Mouse (Mus musculus) forebrain, embryonic 11.5 days (tissue): ENCODE measurements around the gene Irak4. TPM values are rescaled to one million over a fixed set of nuclear protein-coding genes. Genes with fewer than 3 reads are reported as not detected.
A peak's percentile ranks its signal among the peaks of the same experiment; 100 is the strongest.

Source experiments
- ATAC-seq: fragments of 200-750 bp; cut with Nextera tagmentation; replicated peaks from 2 replicates; pipeline ENCODE4 v1.8.0; 2017; ENCODE audit warnings: moderate TSS enrichment; ENCODE audit not compliant: low FRiP score
- DNase-seq: peaks from one replicate; pipeline ENCODE4 v3.0.0-alpha.2; 2017; ENCODE audit warnings: low spot score
- H3K27ac ChIP-seq: fragments of 300-500 bp; sonication (generic); 2 replicates; pipeline ENCODE4 v1.5.1; 2014; ENCODE audit warnings: low read depth, low read length
- H3K27me3 ChIP-seq: fragments of 300-500 bp; sonication (generic); 2 replicates; pipeline ENCODE4 v1.6.1; 2014; ENCODE audit warnings: mild to moderate bottlenecking, low read length, mixed read lengths; ENCODE audit not compliant: control insufficient read depth, insufficient read depth
- H3K36me3 ChIP-seq: fragments of 300-500 bp; sonication (generic); 2 replicates; pipeline ENCODE4 v1.6.1; 2014; ENCODE audit warnings: mild to moderate bottlenecking, low read length, moderate library complexity, mixed read lengths; ENCODE audit not compliant: control insufficient read depth, insufficient read depth
- H3K4me1 ChIP-seq: fragments of 300-500 bp; sonication (generic); replicated peaks from 2 replicates; pipeline ENCODE4 v1.6.1; 2014; ENCODE audit warnings: low read length, mixed read lengths; ENCODE audit not compliant: control insufficient read depth, insufficient read depth
- H3K4me2 ChIP-seq: fragments of 300-500 bp; sonication (generic); 2 replicates; pipeline ENCODE4 v1.6.1; 2014; ENCODE audit warnings: low read depth, mild to moderate bottlenecking, low read length, moderate library complexity, mixed read lengths; ENCODE audit not compliant: severe bottlenecking
- H3K4me3 ChIP-seq: fragments of 300-500 bp; sonication (generic); 2 replicates; pipeline ENCODE4 v1.5.1; 2014; ENCODE audit warnings: low read depth, low read length
- H3K9ac ChIP-seq: fragments of 300-500 bp; sonication (generic); 2 replicates; pipeline ENCODE4 v1.6.1; 2014; ENCODE audit warnings: low read length
- H3K9me3 ChIP-seq: fragments of 300-500 bp; sonication (generic); 2 replicates; pipeline ENCODE4 v1.6.1; 2016; ENCODE audit warnings: low read length, mixed read lengths; ENCODE audit not compliant: control insufficient read depth
- WGBS: fragments of 180-500 bp; shearing (Covaris S2); extraction: QIAGEN DNeasy Blood & Tissue Kit; methylation state at CpG from one replicate; pipeline ENCODE4 v1.1.7; 2014; 5-methylcytosine and 5-hydroxymethylcytosine counted together
- polyA plus RNA-seq: library from polyadenylated mRNA; unstranded; fragments of >200 nt; fragmentation: Nextera tagmentation; extraction: Ambion mirVana; gene quantifications from 2 replicates; pipeline ENCODE4 v1.2.1, GENCODE M21; 2014

Gene Irak4
- polyA plus RNA-seq, 1 experiment from 2014 or later = 3.8 TPM

GRCm38 (mm10) chr15:94628463-94628829, 85.0 kb downstream of the Irak4 start:
- Histone ChIP-seq H3K9me3 (no peaks in the 10 kb centered on the region), H3K9ac (peak overlapping the region; percentile 64; the same call in 1 of the 2 replicates), H3K4me3 (peak overlapping the region; percentile 64), H3K27ac (no peak overlapping the region), H3K27me3 (peaks cover 10% of the 10 kb centered on the region), H3K4me1 (no peaks in the 10 kb centered on the region), H3K36me3 (no peaks in the 10 kb centered on the region), H3K4me2 (peak overlapping the region; percentile 98)
- DNase-seq (no peak), ATAC-seq (no peak)
- WGBS = 49% methylated on average over 2 of the region's 2 CpGs

GRCm38 (mm10) chr15:94628830-94629601, 85.6 kb downstream of the Irak4 start, which contains the start of gene Tmem117:
Tmem117 (plus strand) TSS chr15:94629232.
- DNase-seq = peak; percentile 68
- Histone ChIP-seq H3K27me3 (peaks cover 10% of the 10 kb centered on the region), H3K27ac (no peak within 1 kb of the TSS)

GRCm38 (mm10) chr15:94630553-94630952, 87.1 kb downstream of the Irak4 start:
- no peak for ATAC-seq
- Histone ChIP-seq H3K4me1 (no peaks in the 10 kb centered on the region), H3K4me3 (no peak overlapping the region), H3K4me2 (no peak overlapping the region), H3K9me3 (no peaks in the 10 kb centered on the region), H3K27ac (no peak overlapping the region), H3K36me3 (no peaks in the 10 kb centered on the region), H3K27me3 (peaks cover 10% of the 10 kb centered on the region), H3K9ac (no peak overlapping the region)
- WGBS = 84% methylated on average over 4 of the region's 4 CpGs
- no peak for DNase-seq

More at GRCm38 (mm10) chr15:94628830-94629601, 85.6 kb downstream of the Irak4 start, which contains the start of gene Tmem117:
- peak within 1 kb of the TSS; percentile 98 for H3K4me2 ChIP-seq
- no peaks in the 10 kb centered on the region for H3K36me3 ChIP-seq
- H3K4me1 ChIP-seq = no peaks in the 10 kb centered on the region
- WGBS = 1% methylated on average over 61 of the region's 96 CpGs
- no peaks in the 10 kb centered on the region for H3K9me3 ChIP-seq
- peak within 1 kb of the TSS; percentile 64 for H3K9ac ChIP-seq
- H3K4me3 ChIP-seq = peak within 1 kb of the TSS; percentile 64
- peak; percentile 77 for ATAC-seq

Other genes with a start within 250 kb of the Irak4 start
- 14.0 and 15.4 TPM in 2 replicates for gene Adamts20, start 78.2 kb upstream of the Irak4 start, polyA plus RNA-seq
- gene Pus7l, start 96 bp upstream of the Irak4 start, polyA plus RNA-seq = 9.4 and 9.7 TPM in 2 replicates
- gene Twf1, start 46.2 kb downstream of the Irak4 start, polyA plus RNA-seq = 101 and 108 TPM in 2 replicates
- 0.67 and 0.84 TPM in 2 replicates for gene Tmem117, start 85.6 kb downstream of the Irak4 start, polyA plus RNA-seq